Comparison of ENCODE assay signal across 8 mouse cellular contexts in genomic region chr11:118348877-118349276, GRCm38 (mm10). TPM values are rescaled to one million over a fixed set of nuclear protein-coding genes. Genes with fewer than 3 reads are reported as not detected.
DNase-seq lines count a peak whose midpoint lies in the region; ATAC-seq and TF ChIP-seq lines count a peak whose summit lies in the region.

No protein-coding gene starts in this region.

- TF ChIP-seq CTCF in G1E (IDR thresholded peaks at IDR 0.05; ENCODE audit: low read depth, low read length): no peak

- no peaks in the 10 kb centered on the region for H3K9me3 ChIP-seq in G1E (replicated peaks)
- no peaks in the 10 kb centered on the region for H3K9me3 ChIP-seq in heart, embryonic 12.5 days (replicated peaks)
- H3K9me3 ChIP-seq in limb, embryonic 10.5 days (replicated peaks): no peaks in the 10 kb centered on the region
- H3K9me3 ChIP-seq in forebrain, embryonic 14.5 days (replicated peaks; ENCODE audit: control insufficient read depth, low read length): no peaks in the 10 kb centered on the region

- ATAC-seq in G1E (ENCODE audit: extremely low read depth, insufficient number of reproducible peaks, low FRiP score, poor library complexity, severe bottlenecking): peak; percentile 77
- peak; percentile 71 for ATAC-seq in heart, embryonic 12.5 days (ENCODE audit: insufficient number of reproducible peaks, low FRiP score)
- peak; percentile 45; the same call in 1 of the 2 replicates for ATAC-seq in megakaryocyte-erythroid progenitor cell, adult 5-6 weeks (replicated peaks; ENCODE audit: low FRiP score, low TSS enrichment, poor library complexity, severe bottlenecking)
- ATAC-seq in forebrain, embryonic 14.5 days: no peak

- H3K27ac ChIP-seq in heart, embryonic 12.5 days (ENCODE audit: poor library complexity, severe bottlenecking): peak overlapping the region; percentile 53
- peak overlapping the region; percentile 81 for H3K27ac ChIP-seq in limb, embryonic 10.5 days
- H3K27ac ChIP-seq in forebrain, embryonic 14.5 days (ENCODE audit: low read depth, low read length): no peak overlapping the region

- H3K4me1 ChIP-seq in G1E (ENCODE audit: insufficient read depth, low read depth, low read length): peaks cover 12% of the 10 kb centered on the region
- peaks cover 52% of the 10 kb centered on the region for H3K4me1 ChIP-seq in heart, embryonic 12.5 days (replicated peaks)
- peaks cover 55% of the 10 kb centered on the region for H3K4me1 ChIP-seq in limb, embryonic 10.5 days
- H3K4me1 ChIP-seq in forebrain, embryonic 14.5 days (ENCODE audit: control insufficient read depth, insufficient read depth, low read length): peaks cover 19% of the 10 kb centered on the region

- H3K4me2 ChIP-seq in heart, embryonic 12.5 days: no peak overlapping the region
- no peak overlapping the region for H3K4me2 ChIP-seq in forebrain, embryonic 14.5 days (ENCODE audit: low read length)

- H3K9ac ChIP-seq in heart, embryonic 12.5 days: no peak overlapping the region; the same call in 1 of the 2 replicates
- H3K9ac ChIP-seq in forebrain, embryonic 14.5 days (ENCODE audit: low read length): no peak overlapping the region

- peak; percentile 84 for DNase-seq in 3T3-L1 (ENCODE audit: low read depth, low spot score)
- peak; percentile 45 for DNase-seq in G1E (ENCODE audit: low spot score)
- no peak for DNase-seq in limb, embryonic 10.5 days (ENCODE audit: low spot score)
- DNase-seq in urinary bladder, postnatal 36 days (ENCODE audit: low spot score in 2 of 2): peak; percentile 50 to 59
- DNase-seq in forebrain, embryonic 14.5 days (ENCODE audit: low spot score): no peak
- DNase-seq in frontal cortex, postnatal 10 days (ENCODE audit: low spot score in 2 of 2): no peak

- WGBS in heart, embryonic 12.5 days: 58% methylated on average over 5 of the region's 5 CpGs
- 52% methylated on average over 5 of the region's 5 CpGs for WGBS in limb, embryonic 10.5 days
- WGBS in forebrain, embryonic 14.5 days: 80% methylated on average over 5 of the region's 5 CpGs

- no peaks in the 10 kb centered on the region for H3K36me3 ChIP-seq in G1E (replicated peaks)
- H3K36me3 ChIP-seq in heart, embryonic 12.5 days: peaks cover 8% of the 10 kb centered on the region; the same call in 1 of the 2 replicates
- peaks cover 30% of the 10 kb centered on the region for H3K36me3 ChIP-seq in limb, embryonic 10.5 days
- H3K36me3 ChIP-seq in forebrain, embryonic 14.5 days (ENCODE audit: control insufficient read depth, insufficient read depth, low read length): no peaks in the 10 kb centered on the region

- H3K27me3 ChIP-seq in G1E (ENCODE audit: insufficient read depth, low read length): peaks cover 6% of the 10 kb centered on the region; the same call in 1 of the 2 replicates
- no peaks in the 10 kb centered on the region for H3K27me3 ChIP-seq in heart, embryonic 12.5 days (replicated peaks)
- no peaks in the 10 kb centered on the region for H3K27me3 ChIP-seq in limb, embryonic 10.5 days (ENCODE audit: low read depth, poor library complexity, severe bottlenecking)
- no peaks in the 10 kb centered on the region for H3K27me3 ChIP-seq in forebrain, embryonic 14.5 days (replicated peaks; ENCODE audit: control insufficient read depth, insufficient read depth, low read length)

- H3K4me3 ChIP-seq in G1E (ENCODE audit: low read depth, low read length): no peak overlapping the region; the same call in 1 of the 2 replicates
- no peak overlapping the region for H3K4me3 ChIP-seq in heart, embryonic 12.5 days
- H3K4me3 ChIP-seq in limb, embryonic 10.5 days: peak overlapping the region; percentile 16; the same call in 1 of the 2 replicates
- no peak overlapping the region for H3K4me3 ChIP-seq in forebrain, embryonic 14.5 days (ENCODE audit: low read depth, low read length)

RNA-seq across cellular contexts. Expression of gene Cep295nl, which starts 6.6 kb away (rescaled TPM):
- not detected in 2 replicates for total RNA-seq in G1E (2014; fragmentation: Nextera tagmentation)
- 0.11 TPM in 1 of 2 replicates, not detected in the other for total RNA-seq in G1E (2017)
- polyA plus RNA-seq in G1E (2012): not detected in 2 replicates
- polyA plus RNA-seq in heart, embryonic 12.5 days (2016; fragmentation: Nextera tagmentation; extraction: Ambion mirVana): 0.23 and 0.24 TPM in 2 replicates
- polyA plus RNA-seq in limb, embryonic 10.5 days (2016; fragmentation: Nextera tagmentation; extraction: Ambion mirVana): 0.61 and 1.1 TPM in 2 replicates
- 0.81 and 2.2 TPM in 2 replicates for total RNA-seq in megakaryocyte-erythroid progenitor cell, adult 5-6 weeks (2014; fragmentation: Nextera tagmentation)
- total RNA-seq in megakaryocyte-erythroid progenitor cell, adult 5-6 weeks (2017): 1.2 TPM in 2 replicates
- polyA plus RNA-seq in forebrain, embryonic 14.5 days (2014; fragmentation: Nextera tagmentation; extraction: Ambion mirVana): 0.11 TPM in 2 replicates

RNA-seq across cellular contexts. Expression of gene Timp2, which starts 6.7 kb away (rescaled TPM):
- total RNA-seq in G1E (2014; fragmentation: Nextera tagmentation) (not detected in 2 replicates), G1E (2017) (0.06 TPM in 1 of 2 replicates, not detected in the other)
- polyA plus RNA-seq in G1E (2012): not detected in 2 replicates
- polyA plus RNA-seq in heart, embryonic 12.5 days (2016; fragmentation: Nextera tagmentation; extraction: Ambion mirVana): 68.9 and 72.1 TPM in 2 replicates
- polyA plus RNA-seq in limb, embryonic 10.5 days (2016; fragmentation: Nextera tagmentation; extraction: Ambion mirVana): 35.4 and 49.6 TPM in 2 replicates
- 4.4 and 8.0 TPM in 2 replicates for total RNA-seq in megakaryocyte-erythroid progenitor cell, adult 5-6 weeks (2014; fragmentation: Nextera tagmentation)
- 9.3 and 9.5 TPM in 2 replicates for total RNA-seq in megakaryocyte-erythroid progenitor cell, adult 5-6 weeks (2017)
- polyA plus RNA-seq in forebrain, embryonic 14.5 days (2014; fragmentation: Nextera tagmentation; extraction: Ambion mirVana): 62.9 and 71.7 TPM in 2 replicates

RNA-seq across cellular contexts. Expression of gene Lgals3bp, which starts 53.0 kb away (rescaled TPM):
- total RNA-seq in G1E (2014; fragmentation: Nextera tagmentation): 8.1 and 8.4 TPM in 2 replicates
- 24.5 and 25.7 TPM in 2 replicates for total RNA-seq in G1E (2017)
- 9.0 and 9.5 TPM in 2 replicates for polyA plus RNA-seq in G1E (2012)
- polyA plus RNA-seq in heart, embryonic 12.5 days (2016; fragmentation: Nextera tagmentation; extraction: Ambion mirVana): 4.5 and 5.1 TPM in 2 replicates
- 2.7 and 3.4 TPM in 2 replicates for polyA plus RNA-seq in limb, embryonic 10.5 days (2016; fragmentation: Nextera tagmentation; extraction: Ambion mirVana)
- total RNA-seq in megakaryocyte-erythroid progenitor cell, adult 5-6 weeks (2014; fragmentation: Nextera tagmentation): 174 and 211 TPM in 2 replicates
- total RNA-seq in megakaryocyte-erythroid progenitor cell, adult 5-6 weeks (2017): 112 and 174 TPM in 2 replicates
- polyA plus RNA-seq in forebrain, embryonic 14.5 days (2014; fragmentation: Nextera tagmentation; extraction: Ambion mirVana): 3.0 TPM in 2 replicates

RNA-seq across cellular contexts. Expression of gene Usp36, which starts 58.8 kb away (rescaled TPM):
- total RNA-seq in G1E (2014; fragmentation: Nextera tagmentation): 27.1 and 36.5 TPM in 2 replicates
- total RNA-seq in G1E (2017): 6.2 and 8.0 TPM in 2 replicates
- 55.1 and 60.6 TPM in 2 replicates for polyA plus RNA-seq in G1E (2012)
- polyA plus RNA-seq in heart, embryonic 12.5 days (2016; fragmentation: Nextera tagmentation; extraction: Ambion mirVana): 14.8 and 16.2 TPM in 2 replicates
- polyA plus RNA-seq in limb, embryonic 10.5 days (2016; fragmentation: Nextera tagmentation; extraction: Ambion mirVana): 25.6 and 27.4 TPM in 2 replicates
- total RNA-seq in megakaryocyte-erythroid progenitor cell, adult 5-6 weeks (2014; fragmentation: Nextera tagmentation): 39.5 and 44.6 TPM in 2 replicates
- total RNA-seq in megakaryocyte-erythroid progenitor cell, adult 5-6 weeks (2017): 16.6 and 17.1 TPM in 2 replicates
- polyA plus RNA-seq in forebrain, embryonic 14.5 days (2014; fragmentation: Nextera tagmentation; extraction: Ambion mirVana): 7.1 and 8.7 TPM in 2 replicates

Comparison
In these comparisons a context has a peak if more than half of its experiments do, and no peak if none do; other contexts are left out.
1. DNase-seq: peak in 3T3-L1 (single experiment), G1E (single experiment) and urinary bladder, postnatal 36 days (2 of 2); none in limb, embryonic 10.5 days (single experiment), forebrain, embryonic 14.5 days (single experiment) and frontal cortex, postnatal 10 days (0 of 2).
2. RNA of gene Timp2, which starts 6.7 kb away (polyA plus RNA-seq): 68.9 to 72.1 TPM in heart, embryonic 12.5 days, 62.9 to 71.7 TPM in forebrain, embryonic 14.5 days and 35.4 to 49.6 TPM in limb, embryonic 10.5 days; not detected in G1E; every median in the first group is over 10 times any median in the second.